Mouse (Mus musculus) splenic B cell, adult 2 months (primary cell): ENCODE measurements around the gene Gm20708.

Source experiments
- DNase-seq: peaks from one replicate; pipeline ENCODE4 v3.0.0-alpha.2; 2011; ENCODE audit warnings: low read depth, low spot score
- H3K27me3 ChIP-seq: 2 replicates; pipeline ENCODE4 v1.6.1; 2012; ENCODE audit warnings: mild to moderate bottlenecking, low read length, moderate library complexity, mixed read lengths; ENCODE audit not compliant: control insufficient read depth, poor library complexity, insufficient read depth, severe bottlenecking
- H3K36me3 ChIP-seq: 2 replicates; pipeline ENCODE4 v1.6.1; 2012; ENCODE audit warnings: mild to moderate bottlenecking, low read length, moderate library complexity, mixed read lengths; ENCODE audit not compliant: control insufficient read depth, poor library complexity, insufficient read depth, severe bottlenecking

The Gm20708 gene

GRCm38 (mm10) chr11:117871911-117872584, 62.6 kb downstream of the Gm20708 start:
- no peaks in the 10 kb centered on the region for H3K36me3 ChIP-seq
- no peaks in the 10 kb centered on the region for H3K27me3 ChIP-seq
- DNase-seq = peak; percentile 72

DNA sequence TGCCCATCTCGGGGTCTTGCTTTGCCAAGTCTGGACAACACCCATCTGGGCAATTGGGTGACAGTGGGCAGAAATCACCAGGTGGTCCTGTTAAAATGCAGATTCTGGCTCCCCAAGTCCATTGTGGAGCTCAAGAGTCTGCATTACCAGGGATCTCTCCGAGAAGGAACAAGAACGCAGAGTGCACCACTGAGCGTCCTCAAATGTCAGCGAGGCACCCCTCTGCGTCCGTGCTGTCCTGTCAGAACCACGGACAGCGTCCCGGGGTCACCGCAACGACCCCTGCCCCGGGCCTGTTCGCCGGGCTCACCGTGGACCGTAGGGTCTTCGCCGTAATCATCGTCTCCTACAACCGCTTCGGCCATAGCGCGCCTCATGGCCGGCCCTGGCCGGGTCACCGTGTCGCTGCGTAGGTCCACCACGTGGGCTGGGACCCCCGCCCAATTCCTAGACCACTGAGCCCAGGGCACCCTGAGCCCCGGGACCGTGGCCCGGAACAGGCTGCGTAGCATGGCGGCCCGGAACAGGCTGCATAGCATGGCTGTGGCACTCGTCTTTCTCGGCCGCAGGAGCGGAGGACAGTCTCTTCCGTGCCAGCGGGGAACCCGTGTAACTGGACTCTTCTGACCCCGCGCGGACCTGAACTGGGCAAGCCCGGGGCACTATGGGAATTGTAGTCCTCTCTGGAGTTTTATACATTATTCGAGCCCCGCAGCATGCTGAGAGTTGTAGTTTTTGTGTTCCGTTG, 63.6 kb downstream of the Gm20708 start, which contains the start of gene Tha1:
TSS of gene Tha1 (minus strand) at position 621 of the 748 bp plus-strand sequence.
- no peaks in the 10 kb centered on the region for H3K36me3 ChIP-seq
- H3K27me3 ChIP-seq = no peaks in the 10 kb centered on the region
- DNase-seq = peak; percentile 39

- no peaks in the 10 kb centered on the region for H3K36me3 ChIP-seq
- peak; percentile 36 for DNase-seq
- H3K27me3 ChIP-seq = no peaks in the 10 kb centered on the region
These were observed 65.0 kb downstream of the Gm20708 start for GRCm38 (mm10) chr11:117874419-117874818.

- Histone ChIP-seq H3K36me3 (no peaks in the 10 kb centered on the region), H3K27me3 (no peaks in the 10 kb centered on the region)
- no peak for DNase-seq
These were observed 66.2 kb downstream of the Gm20708 start for GRCm38 (mm10) chr11:117875681-117876080.

DNA sequence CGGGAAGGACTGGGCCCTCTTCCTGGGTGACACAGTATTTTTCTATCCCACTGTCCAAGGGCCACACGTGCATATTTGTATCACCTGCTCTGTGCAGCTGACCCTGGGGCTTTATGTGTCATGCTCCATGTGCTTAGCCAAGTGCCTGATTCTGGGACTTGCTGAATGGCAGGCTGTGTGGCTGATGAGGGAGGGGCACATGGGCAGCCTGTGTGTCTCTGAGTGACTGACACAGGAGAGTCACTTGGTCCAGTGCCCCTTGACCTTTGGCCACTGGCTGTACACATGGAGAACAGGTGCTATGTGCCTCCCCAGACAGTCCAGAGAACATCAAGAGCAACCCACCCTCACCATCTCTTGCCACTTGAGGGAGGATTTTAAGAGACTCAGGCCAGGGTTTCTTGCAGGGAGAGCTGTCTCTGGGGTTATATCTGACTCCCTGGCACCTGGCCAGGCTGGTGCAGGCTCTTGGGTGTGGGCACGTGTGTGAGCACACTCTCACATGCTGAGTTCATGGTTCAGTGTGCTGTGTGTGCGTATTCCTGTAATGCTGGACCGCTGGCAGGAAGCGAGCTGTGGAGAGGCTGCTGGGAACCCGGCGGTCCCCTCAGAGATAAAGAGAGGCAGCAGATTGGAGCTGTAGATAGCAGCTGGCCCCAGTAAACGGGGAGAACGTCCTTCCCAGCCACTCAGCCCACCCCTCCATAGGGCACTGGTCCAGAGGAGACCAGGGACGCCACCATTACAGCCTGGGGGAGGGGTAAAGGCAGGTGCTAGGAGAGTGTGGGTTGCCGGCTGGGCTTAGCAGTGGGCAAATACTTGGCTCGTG, 68.7 kb downstream of the Gm20708 start:
- Histone ChIP-seq H3K27me3 (no peaks in the 10 kb centered on the region), H3K36me3 (no peaks in the 10 kb centered on the region)
- peak; percentile 79 for DNase-seq

DNA sequence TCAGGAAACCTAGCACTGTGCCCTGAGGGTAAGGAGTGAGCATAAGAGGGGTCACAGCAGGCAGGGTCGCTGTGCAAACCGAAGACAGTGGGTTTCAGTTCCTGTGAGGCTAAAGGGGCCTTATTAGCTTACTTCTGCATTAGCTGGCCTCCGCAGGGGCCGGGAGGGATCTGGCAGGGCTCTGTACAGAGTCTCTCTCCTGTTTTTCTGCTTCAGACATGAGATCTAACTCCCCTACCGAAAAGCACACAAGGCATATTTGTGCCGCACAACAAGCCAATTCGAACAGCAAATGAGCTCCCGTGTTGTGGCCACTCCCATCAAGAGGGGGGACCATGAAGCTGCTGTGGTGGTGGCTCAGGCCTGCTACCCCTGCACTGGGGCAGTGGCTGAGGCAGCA, 69.4 kb downstream of the Gm20708 start:
- no peaks in the 10 kb centered on the region for H3K36me3 ChIP-seq
- peak; percentile 55 for DNase-seq
- H3K27me3 ChIP-seq = no peaks in the 10 kb centered on the region

GRCm38 (mm10) chr11:117879676-117880075, 70.2 kb downstream of the Gm20708 start:
- H3K36me3 ChIP-seq = no peaks in the 10 kb centered on the region
- no peaks in the 10 kb centered on the region for H3K27me3 ChIP-seq
- DNase-seq = no peak

- no peaks in the 10 kb centered on the region for H3K27me3 ChIP-seq
- no peaks in the 10 kb centered on the region for H3K36me3 ChIP-seq
- DNase-seq = peak; percentile 36
These were observed 71.0 kb downstream of the Gm20708 start for GRCm38 (mm10) chr11:117880336-117880976.

DNA sequence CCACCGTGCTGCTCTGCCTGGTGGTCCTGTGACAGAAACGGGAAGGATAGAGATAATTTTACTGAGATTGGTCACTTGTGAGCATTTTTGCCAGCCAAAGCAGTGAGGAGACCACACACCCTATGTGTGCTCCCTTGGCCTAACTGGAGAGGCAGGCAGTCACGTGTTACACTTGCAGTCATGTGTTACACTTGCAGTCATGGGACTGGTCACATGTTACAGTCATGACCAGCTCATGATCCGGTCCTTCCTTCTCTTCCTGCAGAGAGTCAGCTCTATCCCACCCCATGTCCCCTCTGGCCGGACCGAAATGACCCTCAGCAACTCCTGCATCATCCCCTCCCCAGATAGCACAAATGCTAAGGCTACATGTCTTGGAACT, 71.5 kb downstream of the Gm20708 start:
- no peaks in the 10 kb centered on the region for H3K27me3 ChIP-seq
- no peaks in the 10 kb centered on the region for H3K36me3 ChIP-seq
- peak; percentile 38 for DNase-seq

GRCm38 (mm10) chr11:117881787-117882186, 72.3 kb downstream of the Gm20708 start:
- Histone ChIP-seq H3K27me3 (no peaks in the 10 kb centered on the region), H3K36me3 (no peaks in the 10 kb centered on the region)
- no peak for DNase-seq

- no peaks in the 10 kb centered on the region for H3K36me3 ChIP-seq
- no peak for DNase-seq
- no peaks in the 10 kb centered on the region for H3K27me3 ChIP-seq
These were observed 72.7 kb downstream of the Gm20708 start for GRCm38 (mm10) chr11:117882208-117882607.

DNA sequence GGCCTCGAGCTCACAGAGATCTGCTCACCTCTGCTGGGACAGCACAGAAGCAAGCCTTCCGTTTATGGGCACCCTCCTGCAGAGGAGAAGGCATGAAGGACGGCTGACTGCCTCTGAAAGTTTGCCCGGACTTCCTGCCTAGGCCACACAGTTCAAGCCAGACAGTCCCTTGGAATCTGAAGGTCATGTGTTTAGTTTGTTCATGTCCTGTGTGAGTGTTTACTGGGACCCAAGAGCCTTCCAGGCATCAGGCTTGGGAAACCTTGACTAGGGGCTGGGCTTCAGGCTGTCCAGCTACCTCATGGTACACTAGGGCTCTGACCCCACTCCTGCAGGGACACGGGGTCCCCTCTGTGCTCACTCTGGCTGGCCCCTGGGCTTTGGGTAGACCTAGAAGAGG, 76.5 kb downstream of the Gm20708 start:
- no peaks in the 10 kb centered on the region for H3K36me3 ChIP-seq
- DNase-seq = no peak
- H3K27me3 ChIP-seq = no peaks in the 10 kb centered on the region

DNA sequence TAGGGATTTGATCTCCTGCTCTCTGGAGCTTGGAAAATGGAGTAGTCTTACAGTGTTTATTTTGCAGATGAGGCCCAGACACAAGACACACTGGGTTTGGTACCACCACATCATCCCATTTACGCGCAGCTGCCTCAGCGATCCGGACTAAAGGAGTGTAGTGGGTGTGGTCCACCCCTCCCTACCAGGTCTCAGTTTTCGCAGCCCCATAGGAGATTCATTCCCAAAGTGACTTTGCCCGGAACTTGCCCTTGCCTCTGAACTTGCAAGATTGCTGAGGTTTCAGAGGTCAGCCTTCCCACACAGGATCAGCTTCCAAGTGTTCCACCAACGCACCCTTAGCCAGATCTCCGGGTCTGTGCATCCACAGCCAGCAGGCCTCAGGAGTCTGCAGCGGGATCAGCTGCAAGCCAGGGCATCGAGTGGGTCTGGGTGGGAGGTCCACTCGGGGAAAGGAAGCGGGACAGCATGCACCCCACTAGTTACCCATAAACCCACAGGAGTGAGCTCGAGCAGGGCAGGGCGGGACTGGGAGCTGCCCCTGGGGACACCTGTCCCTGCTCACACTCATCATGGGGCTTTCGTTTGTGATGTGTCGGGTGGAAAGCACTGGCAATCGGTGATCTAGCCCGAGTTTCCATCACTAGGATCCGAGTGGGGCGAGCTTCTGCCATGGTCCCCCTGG, 78.8 kb downstream of the Gm20708 start:
- no peak for DNase-seq
- Histone ChIP-seq H3K36me3 (no peaks in the 10 kb centered on the region), H3K27me3 (no peaks in the 10 kb centered on the region)
